In the genomic region with DNA sequence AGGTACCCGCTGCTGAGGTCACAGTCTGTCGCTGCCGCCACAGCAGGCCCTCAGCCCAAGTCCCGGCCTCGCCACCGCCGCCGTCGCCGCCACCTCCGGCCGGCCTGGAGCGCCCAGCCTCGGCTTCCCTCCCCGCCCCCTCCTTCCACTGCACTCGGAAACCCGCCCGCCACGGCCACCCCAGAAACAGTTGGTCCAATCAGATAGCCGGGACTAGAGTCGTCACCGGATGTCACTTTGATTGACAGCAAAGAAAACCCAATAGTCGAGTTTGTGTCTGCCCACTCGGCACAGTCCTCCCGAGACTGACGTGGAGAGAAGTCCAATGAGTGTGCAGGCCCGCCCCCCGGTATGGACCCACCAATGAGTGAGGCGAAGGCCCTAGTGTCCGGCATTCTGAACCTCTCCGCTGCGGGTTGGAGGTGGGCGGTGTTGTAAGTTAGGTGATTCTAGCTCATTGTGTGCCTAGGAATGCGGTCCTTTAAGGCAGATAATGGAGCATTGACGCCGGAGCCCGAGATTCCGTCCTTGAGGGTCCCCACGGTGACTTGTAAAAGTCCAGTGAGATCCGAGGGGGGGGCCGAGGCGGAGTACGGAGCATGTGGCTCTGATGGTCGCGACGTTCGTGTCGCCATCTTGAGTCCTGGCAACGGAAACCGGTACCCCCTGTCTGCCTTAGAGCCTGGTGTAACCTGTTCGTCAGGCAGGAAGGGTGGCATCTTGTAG, we compare ENCODE assay signal across 8 mouse cellular contexts. TPM values are rescaled to one million over a fixed set of nuclear protein-coding genes. Genes with fewer than 3 reads are reported as not detected.
DNase-seq lines count a peak whose midpoint lies in the region; ATAC-seq lines count a peak whose summit lies in the region.

A gene (minus strand): TSS at position 156 of the 726 bp plus-strand sequence.

- H3K36me3 ChIP-seq in heart, embryonic 10.5 days: peaks cover 26% of the 10 kb centered on the region
- H3K36me3 ChIP-seq in kidney, embryonic 15.5 days: peaks cover 21% of the 10 kb centered on the region

- under 1% methylated on average over 51 of the region's 51 CpGs for WGBS in heart, embryonic 10.5 days
- WGBS in kidney, embryonic 15.5 days: under 1% methylated on average over 50 of the region's 51 CpGs

- peak within 1 kb of the TSS; percentile 95 for H3K27ac ChIP-seq in heart, embryonic 10.5 days
- peak within 1 kb of the TSS; percentile 100 for H3K27ac ChIP-seq in kidney, embryonic 15.5 days

- H3K4me2 ChIP-seq in kidney, embryonic 15.5 days: peak within 1 kb of the TSS; percentile 90

- H3K4me1 ChIP-seq in heart, embryonic 10.5 days: peaks cover 46% of the 10 kb centered on the region
- peaks cover 51% of the 10 kb centered on the region for H3K4me1 ChIP-seq in kidney, embryonic 15.5 days

- no peaks in the 10 kb centered on the region for H3K27me3 ChIP-seq in heart, embryonic 10.5 days (ENCODE audit: insufficient read depth, poor library complexity, severe bottlenecking)
- no peaks in the 10 kb centered on the region for H3K27me3 ChIP-seq in kidney, embryonic 15.5 days

- peak; percentile 95 to 96 for DNase-seq in B cell, adult 2 months
- peak; percentile 100 for DNase-seq in brain, adult 2 months (ENCODE audit: low read depth, low spot score)
- peak; percentile 100 for DNase-seq in heart, embryonic 10.5 days (ENCODE audit: low spot score)
- DNase-seq in liver: peak; percentile 98
- DNase-seq in spleen, postnatal 4 days (ENCODE audit: low spot score in 2 of 2): peak; percentile 96 to 97

- peak; percentile 92 for ATAC-seq in erythroblast, adult 5-6 weeks (replicated peaks; ENCODE audit: low FRiP score, poor library complexity, severe bottlenecking)
- peak; percentile 98 for ATAC-seq in kidney, embryonic 15.5 days (replicated peaks; ENCODE audit: low FRiP score)
- ATAC-seq in monocyte, adult 5-6 weeks (replicated peaks; ENCODE audit: insufficient number of reproducible peaks, low FRiP score, low TSS enrichment, poor library complexity, severe bottlenecking): peak; percentile 97

- H3K9me3 ChIP-seq in heart, embryonic 10.5 days: no peaks in the 10 kb centered on the region
- H3K9me3 ChIP-seq in kidney, embryonic 15.5 days (replicated peaks): no peaks in the 10 kb centered on the region

- peak within 1 kb of the TSS; percentile 79 for H3K4me3 ChIP-seq in heart, embryonic 10.5 days
- H3K4me3 ChIP-seq in kidney, embryonic 15.5 days (replicated peaks): peak within 1 kb of the TSS; percentile 95

- peak within 1 kb of the TSS; percentile 91 for H3K9ac ChIP-seq in kidney, embryonic 15.5 days

RNA-seq across cellular contexts. Expression of the gene that starts here (rescaled TPM):
- 27.0 and 27.1 TPM in 2 replicates for total RNA-seq in erythroblast, adult 5-6 weeks (2015; ENCODE audit: low replicate concordance)
- 26.5 and 32.5 TPM in 2 replicates for total RNA-seq in erythroblast, adult 5-6 weeks (2017; ENCODE audit: low replicate concordance)
- 65.0 and 78.7 TPM in 2 replicates for polyA plus RNA-seq in heart, embryonic 10.5 days (2016; fragmentation: Nextera tagmentation; extraction: Ambion mirVana)
- polyA plus RNA-seq in kidney, embryonic 15.5 days (2015; fragmentation: Nextera tagmentation; extraction: Ambion mirVana): 78.5 and 82.1 TPM in 2 replicates
- 56.7 to 65.5 TPM (median 62.2 TPM) in 3 replicates for total RNA-seq in monocyte, adult 5-6 weeks (2017)

Comparison
In these comparisons a context has a peak if more than half of its experiments do, and no peak if none do; other contexts are left out.
1. Peak in every context shown above with its lines: DNase-seq, ATAC-seq, H3K4me3 ChIP-seq and H3K27ac ChIP-seq.